Mouse (Mus musculus): ENCODE measurements around the gene 1500011B03Rik.
"Not testable (repeated sequence)": the region's sequence is repeated elsewhere in the genome, so short reads cannot be mapped to it uniquely, and the experiment has no call there.

Gene 1500011B03Rik

GRCm38 (mm10) chr5:114822796-114823688 lies at the start of gene 1500011B03Rik:
1500011B03Rik (minus strand) TSS chr5:114823468.
- no peaks in the 10 kb centered on the region for H3K36me3 ChIP-seq (ENCODE audit: control insufficient read depth, insufficient read depth, low read length, poor library complexity, severe bottlenecking)
- peak; percentile 80 for DNase-seq (ENCODE audit: low read depth, low spot score)
- no peaks in the 10 kb centered on the region for H3K27me3 ChIP-seq (ENCODE audit: control insufficient read depth, insufficient read depth, low read length, poor library complexity, severe bottlenecking)

- no peaks in the 10 kb centered on the region for H3K27me3 ChIP-seq (ENCODE audit: control insufficient read depth, insufficient read depth, low read length, poor library complexity, severe bottlenecking)
- no peaks in the 10 kb centered on the region for H3K36me3 ChIP-seq (ENCODE audit: control insufficient read depth, insufficient read depth, low read length, poor library complexity, severe bottlenecking)
- no peak for DNase-seq (ENCODE audit: low read depth, low spot score)
Measured at GRCm38 (mm10) chr5:114865279-114865678, 42.0 kb upstream of the 1500011B03Rik start.

GRCm38 (mm10) chr5:114864813-114865212 lies 41.5 kb upstream of the 1500011B03Rik start:
- Histone ChIP-seq H3K27me3 (ENCODE audit: control insufficient read depth, insufficient read depth, low read length, poor library complexity, severe bottlenecking) (no peaks in the 10 kb centered on the region), H3K36me3 (ENCODE audit: control insufficient read depth, insufficient read depth, low read length, poor library complexity, severe bottlenecking) (no peaks in the 10 kb centered on the region)
- DNase-seq (ENCODE audit: low read depth, low spot score), result peak; percentile 95

GRCm38 (mm10) chr5:114861730-114862129 lies 38.5 kb upstream of the 1500011B03Rik start:
- DNase-seq (ENCODE audit: low read depth, low spot score), result no peak

GRCm38 (mm10) chr5:114859253-114859652 lies 36.0 kb upstream of the 1500011B03Rik start:
- no peaks in the 10 kb centered on the region for H3K27me3 ChIP-seq (ENCODE audit: control insufficient read depth, insufficient read depth, low read length, poor library complexity, severe bottlenecking)
- peak; percentile 88 for DNase-seq (ENCODE audit: low read depth, low spot score)
- H3K36me3 ChIP-seq (ENCODE audit: control insufficient read depth, insufficient read depth, low read length, poor library complexity, severe bottlenecking), result no peaks in the 10 kb centered on the region

More at GRCm38 (mm10) chr5:114861730-114862129, 38.5 kb upstream of the 1500011B03Rik start:
- Histone ChIP-seq H3K36me3 (ENCODE audit: control insufficient read depth, insufficient read depth, low read length, poor library complexity, severe bottlenecking) (no peaks in the 10 kb centered on the region), H3K27me3 (ENCODE audit: control insufficient read depth, insufficient read depth, low read length, poor library complexity, severe bottlenecking) (no peaks in the 10 kb centered on the region)

GRCm38 (mm10) chr5:114858582-114858981 lies 35.3 kb upstream of the 1500011B03Rik start, which contains the start of gene Gm9936:
Gm9936 (minus strand) TSS chr5:114858682.
- no peak for DNase-seq (ENCODE audit: low read depth, low spot score)
- no peaks in the 10 kb centered on the region for H3K36me3 ChIP-seq (ENCODE audit: control insufficient read depth, insufficient read depth, low read length, poor library complexity, severe bottlenecking)

GRCm38 (mm10) chr5:114853364-114853763 lies 30.1 kb upstream of the 1500011B03Rik start, which contains the start of gene 4930519G04Rik:
4930519G04Rik (plus strand) TSS chr5:114853664.
- H3K27me3 ChIP-seq (ENCODE audit: control insufficient read depth, insufficient read depth, low read length, poor library complexity, severe bottlenecking); H3K36me3 ChIP-seq (ENCODE audit: control insufficient read depth, insufficient read depth, low read length, poor library complexity, severe bottlenecking); DNase-seq (ENCODE audit: low read depth, low spot score): not testable (repeated sequence)

More at GRCm38 (mm10) chr5:114858582-114858981, 35.3 kb upstream of the 1500011B03Rik start, which contains the start of gene Gm9936:
- H3K27me3 ChIP-seq (ENCODE audit: control insufficient read depth, insufficient read depth, low read length, poor library complexity, severe bottlenecking), result no peaks in the 10 kb centered on the region

- no peak for DNase-seq (ENCODE audit: low read depth, low spot score)
- Histone ChIP-seq H3K36me3 (ENCODE audit: control insufficient read depth, insufficient read depth, low read length, poor library complexity, severe bottlenecking) (no peaks in the 10 kb centered on the region), H3K27me3 (ENCODE audit: control insufficient read depth, insufficient read depth, low read length, poor library complexity, severe bottlenecking) (no peaks in the 10 kb centered on the region)
Measured at GRCm38 (mm10) chr5:114851565-114852236, 28.4 kb upstream of the 1500011B03Rik start.

- not testable (repeated sequence) for H3K27me3 ChIP-seq (ENCODE audit: control insufficient read depth, insufficient read depth, low read length, poor library complexity, severe bottlenecking); H3K36me3 ChIP-seq (ENCODE audit: control insufficient read depth, insufficient read depth, low read length, poor library complexity, severe bottlenecking); DNase-seq (ENCODE audit: low read depth, low spot score)
Measured at GRCm38 (mm10) chr5:114844371-114844770, 21.1 kb upstream of the 1500011B03Rik start.

- DNase-seq (ENCODE audit: low read depth, low spot score), result no peak
- H3K36me3 ChIP-seq (ENCODE audit: control insufficient read depth, insufficient read depth, low read length, poor library complexity, severe bottlenecking), result no peaks in the 10 kb centered on the region
- H3K27me3 ChIP-seq (ENCODE audit: control insufficient read depth, insufficient read depth, low read length, poor library complexity, severe bottlenecking), result no peaks in the 10 kb centered on the region
Measured at GRCm38 (mm10) chr5:114842674-114843073, 19.4 kb upstream of the 1500011B03Rik start.

- not testable (repeated sequence) for DNase-seq (ENCODE audit: low read depth, low spot score); H3K36me3 ChIP-seq (ENCODE audit: control insufficient read depth, insufficient read depth, low read length, poor library complexity, severe bottlenecking); H3K27me3 ChIP-seq (ENCODE audit: control insufficient read depth, insufficient read depth, low read length, poor library complexity, severe bottlenecking)
Measured at GRCm38 (mm10) chr5:114842155-114842554, 18.9 kb upstream of the 1500011B03Rik start.

GRCm38 (mm10) chr5:114840481-114840880 lies 17.2 kb upstream of the 1500011B03Rik start:
- DNase-seq (ENCODE audit: low read depth, low spot score); H3K27me3 ChIP-seq (ENCODE audit: control insufficient read depth, insufficient read depth, low read length, poor library complexity, severe bottlenecking); H3K36me3 ChIP-seq (ENCODE audit: control insufficient read depth, insufficient read depth, low read length, poor library complexity, severe bottlenecking): not testable (repeated sequence)

GRCm38 (mm10) chr5:114836886-114837285 lies 13.6 kb upstream of the 1500011B03Rik start:
- H3K36me3 ChIP-seq (ENCODE audit: control insufficient read depth, insufficient read depth, low read length, poor library complexity, severe bottlenecking), result no peaks in the 10 kb centered on the region
- DNase-seq (ENCODE audit: low read depth, low spot score), result no peak
- H3K27me3 ChIP-seq (ENCODE audit: control insufficient read depth, insufficient read depth, low read length, poor library complexity, severe bottlenecking), result no peaks in the 10 kb centered on the region

GRCm38 (mm10) chr5:114829740-114830139 lies 6.5 kb upstream of the 1500011B03Rik start:
- H3K27me3 ChIP-seq (ENCODE audit: control insufficient read depth, insufficient read depth, low read length, poor library complexity, severe bottlenecking), result no peaks in the 10 kb centered on the region
- DNase-seq (ENCODE audit: low read depth, low spot score), result no peak
- no peaks in the 10 kb centered on the region for H3K36me3 ChIP-seq (ENCODE audit: control insufficient read depth, insufficient read depth, low read length, poor library complexity, severe bottlenecking)

GRCm38 (mm10) chr5:114827427-114827826 lies 4.2 kb upstream of the 1500011B03Rik start:
- Histone ChIP-seq H3K27me3 (ENCODE audit: control insufficient read depth, insufficient read depth, low read length, poor library complexity, severe bottlenecking) (no peaks in the 10 kb centered on the region), H3K36me3 (ENCODE audit: control insufficient read depth, insufficient read depth, low read length, poor library complexity, severe bottlenecking) (no peaks in the 10 kb centered on the region)
- no peak for DNase-seq (ENCODE audit: low read depth, low spot score)

Measured in splenic B cell, adult 2 months (primary cell).